Mouse (Mus musculus) ES-E14 (cell line): ENCODE data around the gene Ccdc125. TPM values are rescaled to one million over a fixed set of nuclear protein-coding genes. Genes with fewer than 3 reads are reported as not detected.
A peak's percentile ranks its signal among the peaks of the same experiment; 100 is the strongest.
"Not testable (repeated sequence)": the region's sequence is repeated elsewhere in the genome, so short reads cannot be mapped to it uniquely, and the experiment has no call there.

Experiments used
- DNase-seq: peaks from one replicate; pipeline ENCODE4 v3.0.0-alpha.2; 2013; ENCODE audit warnings: low read depth, low spot score
- H3K27ac ChIP-seq: 2 replicates; pipeline ENCODE4 v1.5.1; 2012; ENCODE audit warnings: low read depth, mild to moderate bottlenecking, low read length, moderate library complexity, mixed read lengths; ENCODE audit not compliant: poor library complexity, insufficient read depth, severe bottlenecking
- H3K36me3 ChIP-seq: 2 replicates; pipeline ENCODE4 v1.6.1; 2012; ENCODE audit warnings: mild to moderate bottlenecking, low read length, moderate library complexity, mixed read lengths; ENCODE audit not compliant: control insufficient read depth, poor library complexity, insufficient read depth, severe bottlenecking
- H3K4me1 ChIP-seq, 2 experiments: fragments of 150-350 bp in 1 of 2; sonication (generic) in 1 of 2; 2 replicates each; pipeline ENCODE4 v1.6.1; 2012; ENCODE audit warnings: low read length in 2 of 2, mild to moderate bottlenecking in 1 of 2, mixed read lengths in 1 of 2; ENCODE audit not compliant: control insufficient read depth in 2 of 2, insufficient read depth in 2 of 2, poor library complexity in 1 of 2
- H3K4me3 ChIP-seq, 2 experiments: fragments of 150-350 bp in 1 of 2; sonication (generic) in 1 of 2; 2 replicates each; pipeline ENCODE4 v1.5.1; 2012; ENCODE audit warnings: low read length in 2 of 2, low read depth in 1 of 2, mild to moderate bottlenecking in 1 of 2, mixed read lengths in 1 of 2; ENCODE audit not compliant: insufficient read depth in 1 of 2, poor library complexity in 1 of 2, severe bottlenecking in 1 of 2
- H3K9ac ChIP-seq: 2 replicates; pipeline ENCODE4 v1.6.1; 2012; ENCODE audit warnings: low read depth, mild to moderate bottlenecking, low read length, mixed read lengths; ENCODE audit not compliant: poor library complexity, insufficient read depth, severe bottlenecking
- H3K9me3 ChIP-seq: fragments of 150-350 bp; sonication (generic); 2 replicates; pipeline ENCODE4 v1.6.1; 2012; ENCODE audit warnings: low read depth, mild to moderate bottlenecking, low read length; ENCODE audit not compliant: control insufficient read depth, insufficient read depth
- CHD2 ChIP-seq: IDR thresholded peaks from 2 replicates; pipeline ENCODE4 v1.6.1; 2014; ENCODE audit warnings: mild to moderate bottlenecking, low read depth, low read length, inconsistent platforms
- HCFC1 ChIP-seq: IDR thresholded peaks from 2 replicates; pipeline ENCODE4 v1.6.1; 2012; ENCODE audit warnings: low read length, inconsistent platforms, borderline replicate concordance; ENCODE audit not compliant: insufficient read depth
- MAFK ChIP-seq: IDR thresholded peaks from 2 replicates; pipeline ENCODE4 v1.6.1; 2014; ENCODE audit warnings: mild to moderate bottlenecking, low read depth, low read length, inconsistent platforms; ENCODE audit not compliant: insufficient read depth
- ZC3H11A ChIP-seq: IDR thresholded peaks from 2 replicates; pipeline ENCODE4 v1.6.1; 2012; ENCODE audit warnings: low read depth, mild to moderate bottlenecking, inconsistent platforms, low read length, borderline replicate concordance
- ZNF384 ChIP-seq: IDR thresholded peaks from 2 replicates; pipeline ENCODE4 v1.6.1; 2012; ENCODE audit warnings: low read depth, low read length, inconsistent platforms
- in situ Hi-C, 2 experiments: fragments of 600-800 bp; cut with MboI; formaldehyde crosslinking; loops; one replicate each; pipeline ENCODE4 v1.15.1; 2025; ENCODE audit warnings: low sequenced_read_pairs in 2 of 2, inconsistent platforms in 1 of 2; ENCODE audit not compliant: unreplicated experiment in 2 of 2
- total RNA-seq: library from RNA; depleted of rRNA; stranded (reverse); fragments of 300-350 nt; gene quantifications from 2 replicates; pipeline ENCODE4 v1.2.3, GENCODE M21; 2012

Ccdc125 gene
- total RNA-seq, 1 experiment: 1.7 TPM

GRCm38 (mm10) chr13:100730861-100731176, 61.3 kb downstream of the Ccdc125 start, which contains the start of gene Cdk7:
Gene Cdk7, minus strand, starts transcription at chr13:100730939.
- Histone ChIP-seq H3K9me3 (no peaks in the 10 kb centered on the region), H3K9ac (peak within 1 kb of the TSS; percentile 83), H3K27ac (peak within 1 kb of the TSS; percentile 33), H3K4me1 (peaks cover 2 to 3% of the 10 kb centered on the region in 2 experiments), H3K36me3 (peaks cover 7% of the 10 kb centered on the region), H3K4me3 (peak within 1 kb of the TSS; percentile 73 to 86)
- TF ChIP-seq CHD2 (peak; percentile 44; the same call in 1 of the 2 replicates), HCFC1 (peak; percentile 76), ZNF384 (0 out of 2 replicates have a peak, but pooled peaks have one; percentile 6), MAFK (no peak), ZC3H11A (no peak)
- in situ Hi-C loops: no loop called here
- DNase-seq: peak; percentile 94

DNA sequence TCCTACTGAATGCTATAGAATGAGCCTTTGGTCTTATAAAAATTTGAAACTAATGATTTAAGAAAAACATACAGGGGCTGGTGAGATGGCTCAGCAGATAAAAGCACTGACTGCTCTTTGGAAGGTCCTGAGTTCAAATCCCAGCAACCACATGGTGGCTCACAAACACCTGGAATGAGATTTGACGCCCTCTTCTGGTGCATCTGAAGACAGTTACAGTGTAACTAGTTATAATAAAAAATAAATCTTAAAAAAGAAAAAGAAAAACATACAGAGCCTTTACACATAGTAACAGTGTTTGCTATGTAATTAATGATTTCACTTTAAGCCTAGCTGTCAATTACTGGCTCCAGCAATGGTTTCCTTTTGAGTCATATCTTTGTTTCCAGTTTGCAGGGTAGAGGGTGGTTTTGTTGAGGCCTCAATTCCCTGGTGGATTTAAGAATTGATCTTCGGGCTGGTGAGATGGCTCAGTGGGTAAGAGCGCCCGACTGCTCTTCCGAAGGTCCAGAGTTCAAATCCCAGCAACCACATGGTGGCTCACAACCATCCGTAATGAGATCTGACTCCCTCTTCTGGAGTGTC, 62.0 kb downstream of the Ccdc125 start:
- H3K9me3 ChIP-seq, H3K36me3 ChIP-seq, H3K27ac ChIP-seq, H3K4me1 ChIP-seq, H3K4me3 ChIP-seq, in situ Hi-C loops, DNase-seq, H3K9ac ChIP-seq: not testable (repeated sequence)

DNA sequence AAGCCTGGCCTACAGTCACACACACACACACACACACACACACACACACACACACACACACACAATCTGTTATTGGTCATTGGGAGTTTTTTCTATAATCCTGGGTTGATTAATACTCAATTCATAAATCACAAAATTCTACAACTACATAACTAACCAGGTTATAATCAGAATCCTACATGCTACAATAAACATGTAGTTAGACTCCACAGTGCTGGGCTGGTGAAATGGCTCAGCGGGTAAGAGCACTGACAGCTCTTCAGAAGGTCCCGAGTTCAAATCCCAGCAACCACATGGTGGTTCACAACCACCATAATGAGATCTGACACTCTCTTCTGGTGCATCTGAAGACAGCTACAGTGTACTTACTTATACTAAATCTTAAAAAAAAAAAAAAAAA, 63.2 kb downstream of the Ccdc125 start:
- Histone ChIP-seq H3K27ac (no peak overlapping the region), H3K9ac (no peak overlapping the region), H3K4me3 (no peak overlapping the region), H3K9me3 (no peaks in the 10 kb centered on the region), H3K36me3 (peaks cover 6% of the 10 kb centered on the region), H3K4me1 (peaks cover 1 to 2% of the 10 kb centered on the region in 2 experiments)
- in situ Hi-C loops: no loop called here
- DNase-seq: no peak
- no peak for TF ChIP-seq HCFC1
- TF ChIP-seq MAFK: no peak
- TF ChIP-seq ZC3H11A: no peak
- no peak for TF ChIP-seq CHD2
- TF ChIP-seq ZNF384: no peak

DNA sequence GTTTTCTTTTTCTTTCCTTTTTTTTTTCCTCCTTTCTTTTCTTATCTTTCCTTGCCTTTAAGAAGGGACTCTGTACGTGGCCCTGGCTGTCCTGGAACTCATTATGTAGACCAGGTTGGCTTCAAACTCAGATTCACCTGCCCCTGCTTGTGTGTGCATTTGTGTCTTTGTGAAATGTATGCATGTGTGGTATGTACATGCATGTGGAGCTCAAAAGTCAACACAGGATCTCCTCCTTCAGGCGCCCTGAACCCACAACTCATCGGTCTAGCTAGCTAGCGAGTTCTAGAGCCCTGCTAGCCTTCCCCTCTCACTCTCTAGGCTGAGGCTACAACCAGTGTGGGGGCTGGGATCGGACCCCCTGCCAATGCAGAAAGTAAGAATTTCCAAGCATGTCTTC, 73.3 kb downstream of the Ccdc125 start:
- in situ Hi-C loops: no loop called here
- Histone ChIP-seq H3K4me1 (peaks cover 2 to 7% of the 10 kb centered on the region in 2 experiments; a peak in 1 of 4 replicates), H3K9me3 (no peaks in the 10 kb centered on the region), H3K27ac (no peak overlapping the region), H3K9ac (no peak overlapping the region), H3K36me3 (no peaks in the 10 kb centered on the region), H3K4me3 (no peak overlapping the region)
- DNase-seq: no peak
- no peak for TF ChIP-seq ZNF384
- TF ChIP-seq MAFK: no peak
- no peak for TF ChIP-seq CHD2
- no peak for TF ChIP-seq ZC3H11A
- TF ChIP-seq HCFC1: no peak

DNA sequence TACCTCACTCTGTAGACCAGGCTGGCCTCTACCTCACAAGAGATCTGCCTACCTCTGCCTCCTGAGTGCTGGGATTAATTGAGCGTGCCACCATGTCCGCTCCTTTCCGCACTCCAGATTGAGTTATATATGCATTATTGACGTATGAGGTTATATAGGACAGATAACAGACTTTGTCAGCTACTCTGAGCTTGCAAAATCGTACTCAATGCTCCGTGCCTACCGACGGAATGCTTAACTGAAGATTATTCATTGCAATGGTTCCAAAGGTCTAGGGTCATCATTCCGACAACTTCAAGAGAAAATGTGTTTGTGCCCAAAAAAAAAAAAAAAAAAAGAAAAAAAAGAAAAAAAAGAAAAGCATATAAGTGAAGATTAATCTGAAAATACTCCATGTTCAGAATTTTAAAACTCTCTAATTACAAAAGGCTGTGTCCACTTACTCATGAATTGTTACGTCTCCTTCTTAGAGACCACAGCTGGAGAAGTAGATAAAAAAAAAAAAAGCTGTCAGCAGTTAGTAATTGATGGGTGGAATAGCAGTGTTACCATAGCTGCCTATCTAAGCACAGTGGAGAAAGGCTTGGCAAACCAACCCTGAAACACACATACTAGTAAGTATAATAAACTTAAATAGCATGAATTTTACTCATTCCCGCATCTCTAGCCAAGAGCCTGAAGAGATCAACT, 74.0 kb downstream of the Ccdc125 start:
- DNase-seq: no peak
- Histone ChIP-seq H3K9me3 (no peaks in the 10 kb centered on the region), H3K4me1 (peaks cover 2 to 7% of the 10 kb centered on the region in 2 experiments; a peak in 1 of 4 replicates), H3K9ac (no peak overlapping the region), H3K27ac (no peak overlapping the region), H3K36me3 (no peaks in the 10 kb centered on the region), H3K4me3 (peak overlapping the region; percentile 78 to 90)
- in situ Hi-C loops: no loop called here
- TF ChIP-seq HCFC1 (no peak), MAFK (no peak), ZC3H11A (no peak), ZNF384 (peak; percentile 94), CHD2 (no peak)
